Mouse (Mus musculus) spleen, adult 2 months (tissue): ENCODE data around the gene B130006D01Rik.

Experiments
- CTCF ChIP-seq: fragments of 200-500 bp; IDR thresholded peaks from 2 replicates; pipeline ENCODE4 v1.5.1; 2011; ENCODE audit warnings: mild to moderate bottlenecking, inconsistent platforms; ENCODE audit not compliant: insufficient read depth, insufficient read length, insufficient replicate concordance; ENCODE audit errors: extremely low read depth
- POLR2A ChIP-seq: fragments of 200-500 bp; IDR thresholded peaks from 2 replicates; pipeline ENCODE4 v1.6.1; 2011; ENCODE audit warnings: low read depth, low read length, inconsistent platforms

GRCm38 (mm10) chr11:95712563-95713224 lies 10.7 kb upstream of the B130006D01Rik start, which contains the start of gene Zfp652:
- no peak for TF ChIP-seq POLR2A
- TF ChIP-seq CTCF, result no peak
